Mouse (Mus musculus) thymus, adult 2 months (tissue): ENCODE data around the gene Pik3r6.

Experiments
- CTCF ChIP-seq: fragments of 200-500 bp; IDR thresholded peaks from 2 replicates; pipeline ENCODE4 v1.5.1; 2012; ENCODE audit warnings: mild to moderate bottlenecking, control low read depth, low read length, moderate library complexity, borderline replicate concordance; ENCODE audit not compliant: control insufficient read depth, poor library complexity, insufficient read depth; ENCODE audit errors: extremely low read depth
- POLR2A ChIP-seq: fragments of 200-500 bp; IDR thresholded peaks from 2 replicates; pipeline ENCODE4 v1.6.1; 2012; ENCODE audit warnings: mild to moderate bottlenecking, low read length, control low read depth, moderate library complexity; ENCODE audit not compliant: control insufficient read depth, poor library complexity, insufficient read depth; ENCODE audit errors: extremely low read depth

DNA sequence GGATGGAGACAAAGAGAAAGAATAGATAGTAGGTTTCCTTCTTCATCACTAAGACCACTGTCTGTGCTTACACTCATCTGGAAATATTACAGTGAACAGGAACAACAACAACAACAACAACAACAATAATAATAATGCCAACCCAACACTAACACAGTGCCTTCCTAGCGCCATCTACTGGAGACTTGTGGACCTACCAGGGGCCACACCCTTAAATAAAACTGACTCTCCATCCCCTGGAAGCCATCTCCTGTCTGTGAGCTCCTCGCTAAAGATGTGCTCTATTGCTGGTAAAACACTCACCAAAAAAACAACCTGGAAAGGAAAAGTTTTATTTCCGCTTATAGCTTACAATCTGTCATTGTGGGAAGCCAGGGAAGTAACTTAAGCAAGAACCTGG, 46.8 kb downstream of the Pik3r6 start:
- TF ChIP-seq CTCF (no peak), POLR2A (no peak)
